ENCODE assay signal across 1 mouse cellular context in the genomic region with DNA sequence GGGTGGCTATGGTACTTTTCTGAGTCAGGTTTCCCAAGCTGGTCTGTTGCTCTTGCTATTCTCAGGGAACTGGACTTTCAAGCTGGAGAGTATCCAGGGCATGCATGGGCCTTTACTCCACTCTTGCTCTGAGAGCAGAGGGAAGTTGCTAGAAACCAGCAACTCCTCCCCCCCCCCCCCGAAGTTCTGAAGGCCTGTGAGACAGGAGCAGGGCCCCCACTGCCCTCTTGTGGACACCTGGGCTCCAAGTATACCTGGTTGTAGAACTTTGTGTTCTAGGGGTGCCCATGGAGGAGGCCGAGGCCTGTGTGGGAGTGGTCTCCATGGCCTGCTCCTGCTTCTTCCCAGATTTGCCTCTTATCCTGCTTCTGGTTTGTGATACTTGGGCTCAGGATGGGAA.
TF ChIP-seq lines count a peak whose summit lies in the region.

No protein-coding gene starts in this region.

TF ChIP-seq in CH12.LX, 34 proteins besides CTCF, POLR2A, EP300 and RAD21 (continued from another document):
- TF ChIP-seq ELF1 (IDR thresholded peaks at IDR 0.05; ENCODE audit: low read depth, low read length) (peak; percentile 58), ZMIZ1 (IDR thresholded peaks at IDR 0.05; ENCODE audit: low read depth, low read length) (no peak), IRF4 (IDR thresholded peaks at IDR 0.05; ENCODE audit: low read depth, low read length) (peak; percentile 59), E2F4 (IDR thresholded peaks at IDR 0.05; ENCODE audit: insufficient replicate concordance, low read depth, low read length) (no peak)
TF ChIP-seq in CH12.LX: peak in this region for 12.
